Mouse (Mus musculus) lung, adult 2 months (tissue): ENCODE measurements around the gene Timd2.

Experiments used
- CTCF ChIP-seq: fragments of 200-500 bp; IDR thresholded peaks from 2 replicates; pipeline ENCODE4 v1.5.1; 2011; ENCODE audit warnings: mild to moderate bottlenecking, low read length, control low read depth; ENCODE audit not compliant: insufficient read depth
- POLR2A ChIP-seq: fragments of 200-500 bp; IDR thresholded peaks from 2 replicates; pipeline ENCODE4 v1.6.1; 2011; ENCODE audit warnings: low read depth, mild to moderate bottlenecking, control low read depth, low read length, borderline replicate concordance; ENCODE audit errors: extremely low read depth

- no peak for TF ChIP-seq CTCF
- no peak for TF ChIP-seq POLR2A
These were observed 77.6 kb downstream of the Timd2 start, which contains the start of gene Dppa1 for GRCm38 (mm10) chr11:46629211-46629795.
